In the genomic region with DNA sequence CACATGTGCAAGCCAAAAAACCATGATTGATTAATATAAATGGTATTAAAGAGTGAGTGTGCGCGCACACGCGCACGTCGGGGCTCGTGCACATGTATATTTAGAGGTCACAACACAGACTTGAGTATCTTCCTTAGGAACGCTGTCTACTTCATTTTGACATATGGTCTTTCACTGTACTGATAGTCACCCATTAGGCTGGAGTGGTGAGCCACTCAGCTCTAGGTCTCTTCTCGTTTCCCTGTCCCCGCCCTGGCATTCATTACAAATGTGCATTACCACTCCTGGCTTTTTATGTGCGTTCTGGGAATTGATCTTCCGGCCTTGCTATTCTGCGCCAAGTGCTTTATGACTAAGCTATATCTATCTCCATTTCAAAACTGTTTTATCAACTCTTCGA, we compare ENCODE assay signal across 25 mouse cellular contexts. TPM values are rescaled to one million over a fixed set of nuclear protein-coding genes. Genes with fewer than 3 reads are reported as not detected.
A peak's percentile ranks its signal among the peaks of the same experiment; 100 is the strongest.
DNase-seq lines count a peak whose midpoint lies in the region; ATAC-seq lines count a peak whose summit lies in the region.
"Had no signal": no experiment of that assay in that cellular context is flagged by ENCODE, and none has a peak within 500 bp of the region (broad histone marks: within the 10 kb centered on the region; RNA-seq: fewer than 3 reads in every experiment).

No protein-coding gene starts in this region.

- H3K4me2 ChIP-seq in neural tube, embryonic 11.5 days (ENCODE audit: low read depth), result no peak overlapping the region
- no peak overlapping the region for H3K4me2 ChIP-seq in neural tube, embryonic 15.5 days
- no peak overlapping the region for H3K4me2 ChIP-seq in limb, embryonic 12.5 days
- H3K4me2 ChIP-seq in neural tube, embryonic 13.5 days, result no peak overlapping the region
- H3K4me2 ChIP-seq: embryonic facial prominence, embryonic 13.5 days; embryonic facial prominence, embryonic 15.5 days; forebrain, embryonic 12.5 days had no signal

- no peak overlapping the region for H3K9ac ChIP-seq in neural tube, embryonic 11.5 days (ENCODE audit: low read length)
- H3K9ac ChIP-seq in neural tube, embryonic 15.5 days (replicated peaks), result no peak overlapping the region
- H3K9ac ChIP-seq in limb, embryonic 12.5 days (replicated peaks), result no peak overlapping the region
- H3K9ac ChIP-seq in neural tube, embryonic 13.5 days, result no peak overlapping the region
- H3K9ac ChIP-seq: embryonic facial prominence, embryonic 13.5 days; embryonic facial prominence, embryonic 15.5 days; forebrain, embryonic 12.5 days had no signal

- no peaks in the 10 kb centered on the region for H3K27me3 ChIP-seq in neural tube, embryonic 11.5 days (ENCODE audit: control insufficient read depth, insufficient read depth, low read length)
- H3K27me3 ChIP-seq in neural tube, embryonic 15.5 days (replicated peaks), result no peaks in the 10 kb centered on the region
- no peaks in the 10 kb centered on the region for H3K27me3 ChIP-seq in limb, embryonic 12.5 days
- H3K27me3 ChIP-seq in neural tube, embryonic 13.5 days, result no peaks in the 10 kb centered on the region
- H3K27me3 ChIP-seq: embryonic facial prominence, embryonic 13.5 days; embryonic facial prominence, embryonic 15.5 days; forebrain, embryonic 12.5 days; Patski had no signal

- H3K27ac ChIP-seq in neural tube, embryonic 11.5 days (ENCODE audit: low read depth, low read length), result no peak overlapping the region
- H3K27ac ChIP-seq in neural tube, embryonic 15.5 days (replicated peaks), result no peak overlapping the region
- no peak overlapping the region for H3K27ac ChIP-seq in limb, embryonic 12.5 days
- peak overlapping the region; percentile 52; the same call in 1 of the 2 replicates for H3K27ac ChIP-seq in neural tube, embryonic 13.5 days (replicated peaks)
- H3K27ac ChIP-seq: embryonic facial prominence, embryonic 13.5 days; embryonic facial prominence, embryonic 15.5 days; forebrain, embryonic 10.5 days; forebrain, embryonic 12.5 days had no signal

- no peak overlapping the region for H3K4me3 ChIP-seq in neural tube, embryonic 11.5 days (ENCODE audit: low read depth, low read length)
- no peak overlapping the region for H3K4me3 ChIP-seq in neural tube, embryonic 15.5 days (replicated peaks)
- H3K4me3 ChIP-seq in limb, embryonic 12.5 days (replicated peaks), result no peak overlapping the region
- no peak overlapping the region for H3K4me3 ChIP-seq in neural tube, embryonic 13.5 days
- H3K4me3 ChIP-seq: embryonic facial prominence, embryonic 13.5 days; embryonic facial prominence, embryonic 15.5 days; erythroblast, embryonic 14.5 days; forebrain, embryonic 10.5 days; forebrain, embryonic 12.5 days had no signal

- DNase-seq in neural tube, embryonic 11.5 days (ENCODE audit: low spot score), result no peak
- DNase-seq in MN1 (ENCODE audit: low spot score), result peak; percentile 34
- no peak for DNase-seq in embryo, embryonic 11 days
- no peak for DNase-seq in kidney, adult 9 months
- no peak for DNase-seq in kidney, postnatal 36 days
- DNase-seq: adrenal gland, adult 8-10 months; adrenal gland, postnatal 14 days; adrenal gland, postnatal 36 days; cerebellum, adult 11-12 months; cerebellum, adult 2 months; cerebellum, adult 9-10 months; cerebellum, postnatal 10 days; cerebellum, postnatal 25 days had no signal

- peak; percentile 31; the same call in 1 of the 2 replicates for ATAC-seq in neural tube, embryonic 11.5 days (ENCODE audit: insufficient read depth, low FRiP score, low TSS enrichment)
- no peak for ATAC-seq in neural tube, embryonic 15.5 days (ENCODE audit: low FRiP score)
- ATAC-seq in limb, embryonic 12.5 days (ENCODE audit: insufficient number of reproducible peaks, insufficient read depth, low FRiP score, low TSS enrichment, low read depth), result 0 out of 2 replicates have a peak, but pooled peaks have one; percentile 26
- ATAC-seq in neural tube, embryonic 13.5 days (ENCODE audit: low read depth), result peak; percentile 84; the same call in 1 of the 2 replicates
- ATAC-seq: activated CD4-positive, CD25-positive, alpha-beta regulatory T cell, adult 4 months; forebrain, embryonic 14.5 days; forebrain, embryonic 16.5 days; Patski had no signal

- no peaks in the 10 kb centered on the region for H3K9me3 ChIP-seq in neural tube, embryonic 11.5 days (ENCODE audit: control insufficient read depth, low read length)
- H3K9me3 ChIP-seq in neural tube, embryonic 15.5 days (replicated peaks), result no peaks in the 10 kb centered on the region
- H3K9me3 ChIP-seq in limb, embryonic 12.5 days, result no peaks in the 10 kb centered on the region
- H3K9me3 ChIP-seq in neural tube, embryonic 13.5 days, result no peaks in the 10 kb centered on the region
- H3K9me3 ChIP-seq: embryonic facial prominence, embryonic 13.5 days; embryonic facial prominence, embryonic 15.5 days; forebrain, embryonic 10.5 days; forebrain, embryonic 12.5 days had no signal

- WGBS in neural tube, embryonic 11.5 days, result 92% methylated on average over 14 of the region's 14 CpGs
- 87% methylated on average over 14 of the region's 14 CpGs for WGBS in neural tube, embryonic 15.5 days
- 95% methylated on average over 14 of the region's 14 CpGs for WGBS in limb, embryonic 12.5 days
- WGBS in neural tube, embryonic 13.5 days, result 85% methylated on average over 14 of the region's 14 CpGs

- H3K36me3 ChIP-seq in neural tube, embryonic 11.5 days (ENCODE audit: control insufficient read depth, insufficient read depth, low read length), result no peaks in the 10 kb centered on the region
- H3K36me3 ChIP-seq in neural tube, embryonic 15.5 days, result no peaks in the 10 kb centered on the region
- peaks cover 4% of the 10 kb centered on the region; the same call in 1 of the 2 replicates for H3K36me3 ChIP-seq in limb, embryonic 12.5 days
- H3K36me3 ChIP-seq in neural tube, embryonic 13.5 days, result no peaks in the 10 kb centered on the region
- H3K36me3 ChIP-seq: embryonic facial prominence, embryonic 15.5 days had no signal

- H3K4me1 ChIP-seq in neural tube, embryonic 11.5 days (ENCODE audit: control insufficient read depth, insufficient read depth, low read length), result no peaks in the 10 kb centered on the region
- no peaks in the 10 kb centered on the region for H3K4me1 ChIP-seq in neural tube, embryonic 15.5 days
- H3K4me1 ChIP-seq in limb, embryonic 12.5 days (replicated peaks), result no peaks in the 10 kb centered on the region
- H3K4me1 ChIP-seq in neural tube, embryonic 13.5 days (replicated peaks), result no peaks in the 10 kb centered on the region
- H3K4me1 ChIP-seq: embryonic facial prominence, embryonic 13.5 days; embryonic facial prominence, embryonic 15.5 days; forebrain, embryonic 10.5 days; forebrain, embryonic 12.5 days had no signal

RNA-seq across cellular contexts. Expression of a gene that starts 47.1 kb away (rescaled TPM):
- polyA plus RNA-seq in neural tube, embryonic 11.5 days (2014; fragmentation: Nextera tagmentation; extraction: Ambion mirVana), result 0.37 and 0.68 TPM in 2 replicates
- polyA plus RNA-seq in neural tube, embryonic 15.5 days (2015; fragmentation: Nextera tagmentation; extraction: Ambion mirVana), result 0.47 and 0.50 TPM in 2 replicates
- 0.31 and 0.36 TPM in 2 replicates for polyA plus RNA-seq in limb, embryonic 12.5 days (2016; fragmentation: Nextera tagmentation; extraction: Ambion mirVana)
- 0.18 and 0.32 TPM in 2 replicates for polyA plus RNA-seq in neural tube, embryonic 13.5 days (2015; fragmentation: Nextera tagmentation; extraction: Ambion mirVana)
- polyA plus RNA-seq: erythroblast, embryonic 14.5 days; Patski had no signal

RNA-seq across cellular contexts. Expression of a gene that starts 59.6 kb away (rescaled TPM):
- 20.5 and 20.9 TPM in 2 replicates for polyA plus RNA-seq in neural tube, embryonic 11.5 days (2014; fragmentation: Nextera tagmentation; extraction: Ambion mirVana)
- polyA plus RNA-seq in neural tube, embryonic 15.5 days (2015; fragmentation: Nextera tagmentation; extraction: Ambion mirVana), result 13.7 and 20.0 TPM in 2 replicates
- 22.5 and 25.7 TPM in 2 replicates for polyA plus RNA-seq in limb, embryonic 12.5 days (2016; fragmentation: Nextera tagmentation; extraction: Ambion mirVana)
- polyA plus RNA-seq in neural tube, embryonic 13.5 days (2015; fragmentation: Nextera tagmentation; extraction: Ambion mirVana), result 15.4 and 15.6 TPM in 2 replicates
